Mouse (Mus musculus): Measurements from ENCODE around the gene Thap7.

The Thap7 gene

GRCm38 (mm10) chr16:17530640-17531288 is at the start of gene Thap7:
Gene Thap7, minus strand, starts transcription at chr16:17531136.
- DNase-seq: peak; percentile 100

GRCm38 (mm10) chr16:17576825-17577215 is 45.9 kb upstream of the Thap7 start:
- DNase-seq: no peak

DNA sequence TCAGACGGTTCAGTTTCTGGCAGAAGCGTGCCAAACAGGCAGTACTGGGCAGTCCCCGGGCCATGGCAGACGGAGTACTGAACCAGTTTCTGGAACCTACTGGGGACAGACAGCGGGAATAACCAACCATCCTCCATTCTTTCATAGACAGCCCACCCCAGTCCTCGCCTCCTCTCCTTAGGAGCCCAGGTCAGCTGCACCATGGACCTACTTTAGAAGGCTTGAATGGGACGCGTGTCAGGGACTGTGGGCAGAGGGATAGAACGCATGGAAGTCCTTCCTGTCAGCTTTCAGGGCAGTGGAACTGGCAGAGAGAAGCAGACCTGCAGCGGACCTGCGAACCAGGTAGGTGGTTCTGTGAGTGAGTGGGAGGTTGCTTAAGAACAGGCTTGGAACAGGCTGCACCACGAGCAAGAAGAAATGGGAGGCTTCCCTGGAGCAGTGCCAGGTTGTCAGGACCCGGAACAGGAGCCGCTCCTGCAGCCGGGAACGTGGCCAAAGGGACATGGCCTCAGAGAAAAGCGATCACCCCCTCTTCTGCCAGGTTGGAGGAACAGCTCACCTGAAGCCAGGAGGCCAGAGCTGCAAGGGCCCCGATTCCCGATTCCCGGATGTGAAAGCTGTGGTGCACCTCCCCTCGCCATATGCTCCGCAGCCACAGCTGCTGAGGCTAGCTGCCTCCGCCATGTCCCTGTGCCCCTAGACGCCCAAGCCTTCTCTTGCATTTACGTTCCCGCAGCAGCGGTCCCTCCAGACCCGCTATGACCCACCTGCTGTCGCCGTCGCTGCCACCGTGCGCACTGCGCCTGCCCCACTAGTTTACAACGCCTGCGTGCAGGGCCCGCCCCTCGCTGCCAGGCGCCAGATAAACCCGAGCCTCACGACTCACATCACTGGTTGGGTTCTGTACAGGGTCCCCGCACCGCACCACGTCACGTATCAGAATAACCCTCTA is 45.2 kb upstream of the Thap7 start:
- peak; percentile 91 for DNase-seq

DNA sequence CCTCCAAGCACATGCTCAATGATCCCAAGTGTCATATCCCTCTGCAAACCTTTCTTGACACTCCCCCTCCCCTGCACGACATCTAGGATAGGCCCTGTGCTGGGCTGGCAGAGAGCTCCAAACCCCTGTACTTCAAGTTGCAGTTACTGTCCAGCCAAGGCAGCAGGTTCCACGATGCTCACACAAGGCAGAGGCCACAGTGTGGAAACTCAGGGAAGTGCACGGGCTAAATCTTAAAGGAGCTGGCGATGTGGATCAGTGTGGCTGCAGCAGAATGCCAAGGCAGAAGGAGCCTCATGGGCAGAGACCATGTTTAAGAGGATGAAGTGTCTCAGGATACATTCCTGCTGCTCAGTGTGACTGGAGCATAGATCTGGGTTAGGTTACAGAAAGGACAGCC is 35.2 kb upstream of the Thap7 start:
- DNase-seq: no peak

DNA sequence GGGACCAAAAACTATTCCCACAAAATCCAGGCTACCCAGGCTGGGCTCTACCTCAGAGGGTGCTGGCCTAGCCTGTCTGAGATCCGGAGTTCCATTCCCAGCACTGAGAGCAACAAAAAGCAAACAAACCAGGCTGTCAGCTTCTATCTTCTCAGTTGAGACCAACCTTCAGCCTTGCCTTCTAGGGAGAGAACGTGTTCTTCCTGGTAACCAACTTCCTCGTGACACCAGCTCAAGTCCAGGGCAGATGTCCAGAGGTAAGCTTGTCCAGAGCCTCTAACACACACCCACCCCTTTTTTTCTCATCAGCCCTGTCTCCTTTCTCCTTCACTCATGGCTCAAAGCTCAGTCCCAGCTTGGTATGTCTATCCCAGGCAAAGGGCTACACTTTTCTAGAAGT is 33.8 kb upstream of the Thap7 start:
- DNase-seq: no peak

DNA sequence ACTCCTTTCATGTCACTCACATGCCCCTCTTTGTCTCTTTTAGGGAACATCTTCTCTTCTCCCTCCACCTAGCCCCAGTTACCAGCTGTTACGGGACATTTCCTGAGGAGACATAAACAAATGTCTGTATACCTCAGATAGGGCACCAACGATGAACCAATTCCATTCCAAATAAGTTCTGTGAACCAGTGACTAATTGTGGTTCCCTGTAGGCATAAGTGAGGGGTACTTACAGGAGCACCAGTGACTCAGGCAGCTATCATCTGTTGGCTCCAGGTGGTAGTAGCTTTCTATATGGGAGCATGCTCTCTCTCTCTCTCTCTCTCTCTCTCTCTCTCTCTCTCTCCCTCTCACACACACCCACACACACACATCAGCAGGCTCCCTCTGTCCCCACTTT is 33.3 kb upstream of the Thap7 start:
- DNase-seq: no peak

DNA sequence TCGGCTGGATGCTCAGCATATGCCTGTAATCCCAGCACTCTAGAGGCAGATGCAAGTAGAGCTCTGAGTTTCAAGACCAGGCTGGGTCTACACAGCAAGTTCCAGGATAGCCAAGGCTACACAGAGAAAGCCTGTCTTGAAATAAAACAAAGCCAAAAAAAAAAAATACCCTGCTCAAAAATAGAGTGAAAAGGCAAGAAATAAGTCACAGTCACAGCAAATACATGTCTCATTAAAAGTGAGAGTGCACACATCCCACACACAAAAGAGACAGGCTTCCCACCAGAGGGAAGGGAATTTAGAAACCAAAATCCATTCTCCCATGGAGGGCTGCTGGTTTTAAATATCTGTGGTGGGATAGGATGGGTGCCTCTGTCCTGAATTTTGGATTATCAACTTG is 32.6 kb upstream of the Thap7 start:
- DNase-seq: no peak

- peak; percentile 97 for DNase-seq
Measured at GRCm38 (mm10) chr16:17561751-17562208, 30.8 kb upstream of the Thap7 start, which contains the start of gene P2rx6. Gene P2rx6, plus strand, starts transcription at chr16:17561885.

- peak; percentile 98 for DNase-seq
Measured at GRCm38 (mm10) chr16:17561128-17561750, 30.3 kb upstream of the Thap7 start, which contains the start of gene Lrrc74b. Gene Lrrc74b, minus strand, starts transcription at chr16:17561247.

- peak; percentile 80 for DNase-seq
Measured at GRCm38 (mm10) chr16:17559396-17560027, 28.6 kb upstream of the Thap7 start.

GRCm38 (mm10) chr16:17558811-17559210 is 27.9 kb upstream of the Thap7 start:
- no peak for DNase-seq

GRCm38 (mm10) chr16:17557947-17558480 is 27.1 kb upstream of the Thap7 start:
- peak; percentile 92 for DNase-seq

GRCm38 (mm10) chr16:17556907-17557306 is 26.0 kb upstream of the Thap7 start:
- DNase-seq: no peak

GRCm38 (mm10) chr16:17556180-17556579 is 25.2 kb upstream of the Thap7 start:
- no peak for DNase-seq

DNA sequence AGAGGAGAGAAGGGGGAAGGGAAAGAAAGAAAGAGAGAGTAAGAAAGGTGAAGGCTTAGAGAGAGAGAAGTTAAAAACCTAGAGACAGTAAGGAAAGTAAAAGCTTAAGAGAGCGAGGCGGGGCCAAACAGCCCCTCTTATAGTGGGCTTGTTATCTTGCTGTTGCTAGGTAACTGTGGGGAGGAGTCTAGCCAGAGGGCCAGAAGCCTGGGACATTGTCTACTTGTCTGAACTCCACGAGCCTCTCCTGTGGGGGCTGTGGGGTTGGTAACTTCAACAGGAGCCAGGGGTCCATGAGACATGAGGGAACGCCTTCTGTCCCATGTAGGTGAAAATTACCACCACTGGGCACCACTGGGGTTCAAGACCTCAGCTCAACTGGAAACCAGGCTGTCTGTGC is 23.8 kb upstream of the Thap7 start:
- peak; percentile 88 for DNase-seq

DNA sequence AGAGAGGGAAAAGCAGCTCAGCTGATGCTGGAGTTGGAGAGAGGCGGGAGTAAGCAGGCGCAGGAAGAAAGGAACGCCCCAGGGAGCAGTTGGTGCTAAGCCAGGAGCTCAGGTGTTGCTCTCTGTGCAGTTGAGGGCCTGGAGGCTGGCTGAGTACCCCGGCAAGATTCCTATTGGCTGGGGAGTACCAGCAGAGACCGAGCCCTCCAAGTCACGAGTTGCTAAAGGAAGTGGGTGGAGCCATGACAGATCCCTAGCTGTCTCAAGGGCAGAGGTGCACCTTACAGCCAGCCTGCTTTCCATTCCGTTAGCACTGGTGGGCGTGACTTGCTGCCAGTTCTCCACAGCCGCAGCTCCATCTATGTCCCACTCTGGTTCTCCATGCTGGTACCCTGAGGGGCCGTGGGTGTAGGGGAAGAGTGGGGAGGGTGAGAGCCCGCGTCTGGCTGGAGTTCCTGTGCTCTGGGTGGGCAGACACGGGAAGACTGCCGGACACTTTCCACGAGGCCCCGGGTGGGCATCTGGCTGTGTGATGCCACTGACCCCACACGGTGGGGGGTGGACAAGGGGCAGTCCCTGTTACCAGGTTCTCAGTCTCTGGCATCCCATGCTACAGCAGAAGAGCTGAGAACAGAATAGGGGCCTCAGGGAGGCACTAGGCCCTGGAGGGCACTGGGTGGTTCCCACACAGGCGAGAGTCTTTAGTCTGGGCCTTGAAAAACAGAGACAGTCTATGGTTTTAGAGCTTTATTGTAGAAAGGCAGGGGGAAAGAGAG is 23.2 kb upstream of the Thap7 start:
- peak; percentile 97 for DNase-seq

GRCm38 (mm10) chr16:17552837-17553236 is 21.9 kb upstream of the Thap7 start:
- no peak for DNase-seq

GRCm38 (mm10) chr16:17542632-17543031 is 11.7 kb upstream of the Thap7 start:
- DNase-seq: no peak

DNA sequence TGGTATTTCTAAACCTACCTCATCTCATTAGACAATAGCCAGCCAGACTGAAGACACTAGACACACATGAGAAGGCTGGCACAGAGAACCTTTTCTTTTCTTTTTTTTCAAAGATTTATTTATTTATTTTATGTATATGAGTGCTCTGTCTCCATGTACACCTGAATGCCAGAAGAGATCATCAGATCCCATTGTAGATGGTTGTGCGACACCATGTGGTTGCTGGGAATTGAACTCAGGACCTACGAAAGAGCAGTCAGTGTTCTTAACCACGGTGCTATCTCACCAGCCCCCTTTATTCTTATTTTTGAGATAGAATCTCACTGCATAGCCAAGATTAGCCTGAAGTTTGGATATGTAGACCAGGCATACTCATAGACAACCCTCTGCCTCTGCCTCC is 5.6 kb upstream of the Thap7 start:
- DNase-seq: no peak

- peak; percentile 86 for DNase-seq
Measured at GRCm38 (mm10) chr16:17532676-17533329, 1.9 kb upstream of the Thap7 start.

DNA sequence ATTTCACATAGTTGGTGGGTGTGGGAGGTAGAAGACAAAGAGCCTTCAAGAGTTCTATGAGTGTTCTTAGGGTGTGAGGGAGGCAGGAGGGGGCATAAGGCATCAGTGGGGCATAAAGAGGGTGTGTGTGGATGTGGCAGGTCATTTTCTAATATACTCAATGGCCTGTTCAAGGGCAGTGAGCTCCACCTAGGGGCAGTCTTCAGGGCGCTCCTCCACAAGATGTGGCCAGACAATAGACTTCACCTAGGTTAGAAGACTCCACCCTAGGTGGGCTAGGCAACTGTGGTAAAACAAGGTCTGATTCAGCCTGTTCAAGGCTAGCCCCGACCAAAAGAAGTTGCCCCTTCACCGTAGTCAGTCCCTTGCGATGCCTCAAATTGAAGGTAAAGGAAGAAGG is 1.3 kb upstream of the Thap7 start:
- DNase-seq: peak; percentile 83

All from heart, adult 11 months (tissue).